Mouse (Mus musculus) megakaryocyte, adult 5-6 weeks (primary cell): ENCODE measurements around the gene Ptprcap. TPM values are rescaled to one million over a fixed set of nuclear protein-coding genes. Genes with fewer than 3 reads are reported as not detected.

Source experiments
- ATAC-seq: 2 replicates; pipeline ENCODE4 v1.8.0; 2016; ENCODE audit warnings: mild to moderate bottlenecking, inconsistent platforms; ENCODE audit not compliant: poor library complexity, severe bottlenecking
- total RNA-seq, 2 experiments: library from RNA; stranded (forward) in 1 of 2; stranded (reverse) in 1 of 2; fragments of 153-499, 151-499 nt in 1 of 2; fragments of 221-1000, 200-1000 nt in 1 of 2; gene quantifications; 2 replicates each; pipeline versions ENCODE4 v1.2.3 to v1.2.4; 2015 to 2017

Gene Ptprcap
- total RNA-seq (2015) (30.5 and 42.1 TPM in 2 replicates), total RNA-seq (2017) (43.9 and 44.8 TPM in 2 replicates)

GRCm38 (mm10) chr19:4153232-4153654 lies at the start of gene Ptprcap:
TSS of gene Ptprcap (plus strand) at chr19:4153604.
- no peak for ATAC-seq

GRCm38 (mm10) chr19:4103792-4104191 lies 49.6 kb upstream of the Ptprcap start:
- ATAC-seq, result no peak

GRCm38 (mm10) chr19:4104675-4105194 lies 48.7 kb upstream of the Ptprcap start:
- ATAC-seq, result no peak

- ATAC-seq, result no peak
These were observed 46.8 kb upstream of the Ptprcap start for GRCm38 (mm10) chr19:4106654-4107053.

- no peak for ATAC-seq
These were observed 44.9 kb upstream of the Ptprcap start for GRCm38 (mm10) chr19:4108535-4108934.

- peak; percentile 80 for ATAC-seq
These were observed 41.1 kb upstream of the Ptprcap start for GRCm38 (mm10) chr19:4112063-4112960.

- peak; percentile 48 for ATAC-seq
These were observed 40.1 kb upstream of the Ptprcap start for GRCm38 (mm10) chr19:4113186-4113805.

- peak; percentile 36 for ATAC-seq
These were observed 39.6 kb upstream of the Ptprcap start for GRCm38 (mm10) chr19:4113806-4114230.

GRCm38 (mm10) chr19:4114551-4114950 lies 38.9 kb upstream of the Ptprcap start:
- ATAC-seq, result no peak

- no peak for ATAC-seq
These were observed 38.3 kb upstream of the Ptprcap start for GRCm38 (mm10) chr19:4115144-4115543.

- no peak for ATAC-seq
These were observed 37.6 kb upstream of the Ptprcap start for GRCm38 (mm10) chr19:4115816-4116215.

- no peak for ATAC-seq
These were observed 36.4 kb upstream of the Ptprcap start for GRCm38 (mm10) chr19:4117006-4117405.

- no peak for ATAC-seq
These were observed 35.1 kb upstream of the Ptprcap start for GRCm38 (mm10) chr19:4118350-4118749.

GRCm38 (mm10) chr19:4119716-4120487 lies 33.5 kb upstream of the Ptprcap start:
- no peak for ATAC-seq

GRCm38 (mm10) chr19:4120496-4120895 lies 32.9 kb upstream of the Ptprcap start:
- ATAC-seq, result no peak

GRCm38 (mm10) chr19:4121097-4121805 lies 32.2 kb upstream of the Ptprcap start:
- ATAC-seq, result peak; percentile 74

GRCm38 (mm10) chr19:4121896-4122295 lies 31.5 kb upstream of the Ptprcap start:
- ATAC-seq, result peak; percentile 21

GRCm38 (mm10) chr19:4122411-4123370 lies 30.7 kb upstream of the Ptprcap start:
- ATAC-seq, result no peak

- no peak for ATAC-seq
These were observed 29.0 kb upstream of the Ptprcap start for GRCm38 (mm10) chr19:4124432-4124831.
